Mouse (Mus musculus) heart, postnatal 10 days (tissue): ENCODE data around the gene Ripor2. TPM values are rescaled to one million over a fixed set of nuclear protein-coding genes. Genes with fewer than 3 reads are reported as not detected.

Experiments
- DNase-seq, 2 experiments: peaks; one replicate each; pipeline ENCODE4 v3.0.0; 2021
- intact Hi-C: fragments of 180-260 bp; cut with DNase I; formaldehyde crosslinking; loops from one replicate; pipeline ENCODE4 v1.15.1; 2025
- total RNA-seq, 2 experiments: library from RNA; stranded (reverse); gene quantifications; 2 replicates each; pipeline ENCODE4 v1.2.3; 2021

The Ripor2 gene
- total RNA-seq, 2 experiments from 2014 or later = 13.0 to 16.3 TPM

DNA sequence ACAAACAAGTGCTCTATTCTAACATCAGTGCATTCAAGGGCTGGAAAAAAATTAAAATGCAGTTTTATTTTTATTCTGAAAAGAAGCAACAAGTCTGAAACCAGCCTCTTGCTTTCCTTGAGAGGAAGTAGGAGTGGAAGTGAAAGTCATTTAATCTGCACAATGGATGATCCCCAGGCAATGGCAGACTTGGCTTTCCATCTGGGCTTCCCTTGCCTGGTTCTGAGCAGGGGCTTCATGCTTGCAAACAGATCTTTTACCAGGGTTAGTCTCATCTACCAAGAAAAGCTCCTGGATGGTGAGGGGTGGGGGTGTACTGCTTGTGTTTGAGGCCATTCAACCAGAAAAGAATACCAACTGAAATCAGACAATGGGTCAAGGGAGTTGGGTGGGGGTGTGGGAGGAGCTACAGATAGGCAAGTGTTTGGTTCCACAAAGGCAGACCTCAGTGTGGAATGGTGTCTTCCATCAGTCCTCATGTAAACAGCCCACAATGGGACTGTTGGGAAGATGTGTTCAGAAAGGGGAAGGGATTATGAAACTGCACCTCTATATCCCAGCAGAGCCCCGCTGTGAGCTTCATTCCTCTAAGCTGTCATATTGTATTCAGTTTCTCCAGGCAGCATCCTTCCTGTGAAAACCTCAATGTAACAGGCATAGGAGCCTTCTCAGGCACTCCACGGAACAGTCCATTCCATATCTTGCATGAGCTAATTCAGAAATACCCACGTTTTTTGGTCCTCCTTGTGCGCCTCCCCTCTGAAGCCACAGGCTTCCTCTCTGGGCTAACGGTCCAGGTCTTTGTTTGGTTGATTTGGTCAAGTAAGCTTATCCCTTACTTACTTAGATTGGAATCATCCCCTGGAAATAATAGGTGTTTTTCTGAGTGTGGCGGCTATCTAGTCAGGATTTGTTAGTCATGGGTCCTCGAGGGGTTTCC, 59.8 kb downstream of the Ripor2 start:
- intact Hi-C loops = loop anchor here (5.0 kb wide), 1 partner anchor 69 kb away; no protein-coding TSS in a partner anchor
- DNase-seq = no peak

DNA sequence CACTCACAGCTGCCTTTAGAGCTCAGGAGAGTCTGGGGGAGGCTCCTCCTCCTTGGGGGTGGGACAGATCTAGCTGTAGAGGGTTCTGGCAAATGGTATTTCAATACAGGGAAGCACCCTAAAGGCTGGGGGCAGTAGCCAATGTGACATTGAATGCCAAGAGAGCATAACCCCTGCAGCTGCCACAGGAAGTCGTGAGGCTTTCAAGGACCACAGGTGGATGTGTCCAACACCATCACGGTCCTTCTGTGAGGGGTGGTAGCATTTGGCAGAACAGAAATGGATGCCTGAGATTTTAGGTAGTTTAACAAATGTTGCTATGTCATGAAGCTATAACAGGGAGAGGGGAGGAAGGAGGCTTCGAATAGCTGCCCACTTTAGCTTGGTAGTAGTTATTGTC, 63.2 kb downstream of the Ripor2 start:
- intact Hi-C loops = no loop called here
- no peak for DNase-seq

- intact Hi-C loops = no loop called here
- DNase-seq = no peak
Measured at GRCm38 (mm10) chr13:24646324-24646723, 64.3 kb downstream of the Ripor2 start.

GRCm38 (mm10) chr13:24647444-24647843, 65.5 kb downstream of the Ripor2 start:
- intact Hi-C loops = no loop called here
- DNase-seq = no peak

DNA sequence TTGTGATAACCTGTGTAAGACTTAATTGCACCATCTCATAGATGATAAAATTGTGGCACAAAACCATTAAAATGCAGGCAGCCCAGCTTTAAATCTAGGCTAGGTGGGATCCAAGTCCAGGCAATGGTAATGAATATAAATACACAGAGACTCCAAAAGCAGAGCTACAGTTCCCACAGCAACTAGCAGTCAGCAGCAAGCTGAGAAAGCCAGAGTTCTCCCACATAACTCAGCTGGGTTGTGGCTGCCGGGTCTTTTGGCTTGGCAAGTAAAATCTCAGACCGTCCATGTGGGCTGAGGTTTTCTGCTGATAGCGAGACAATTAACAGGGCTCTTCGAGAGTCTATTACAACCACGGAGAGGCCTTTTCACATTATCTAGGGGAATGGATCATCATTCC, 66.0 kb downstream of the Ripor2 start:
- intact Hi-C loops = no loop called here
- no peak for DNase-seq

DNA sequence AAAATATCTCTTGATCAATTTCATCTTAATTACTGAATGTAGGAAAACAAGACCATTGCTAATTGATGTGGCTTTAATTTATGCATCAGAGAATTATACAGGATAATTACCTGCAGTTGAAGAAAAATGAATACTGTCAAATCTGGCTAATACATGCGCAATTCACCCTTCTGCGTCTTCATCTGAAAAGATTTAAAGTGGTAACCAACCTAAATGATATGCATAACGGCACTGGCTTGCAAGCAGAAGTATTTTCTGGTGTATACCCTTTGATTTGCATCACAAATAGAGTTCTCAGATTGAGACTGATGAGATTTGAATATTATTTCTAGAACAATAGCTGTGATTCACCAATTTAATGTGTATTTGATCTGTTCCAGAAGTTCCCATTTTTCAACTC, 66.7 kb downstream of the Ripor2 start:
- intact Hi-C loops = no loop called here
- no peak for DNase-seq

- intact Hi-C loops = no loop called here
- DNase-seq = no peak
Measured at GRCm38 (mm10) chr13:24649099-24649498, 67.1 kb downstream of the Ripor2 start.

DNA sequence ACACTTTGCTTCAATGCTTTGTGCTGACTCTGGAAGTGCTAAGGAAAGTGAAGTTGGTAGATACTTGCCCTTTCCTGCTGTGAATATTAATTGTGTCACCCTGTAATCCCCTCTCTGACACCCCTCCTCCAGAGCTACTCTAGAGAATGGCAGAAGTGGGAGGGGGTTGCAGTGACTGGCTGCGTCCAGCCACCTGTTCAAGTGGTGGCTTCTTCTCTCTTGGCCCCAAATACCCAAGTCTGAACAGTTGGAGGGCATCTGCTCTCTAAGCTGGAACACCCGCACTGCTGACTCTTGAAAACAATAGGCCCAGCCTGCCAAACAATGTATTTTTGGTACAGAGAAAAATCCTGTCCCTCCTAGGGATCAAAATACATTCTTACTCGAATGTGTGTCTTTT, 69.0 kb downstream of the Ripor2 start:
- DNase-seq = peak in 1 of 2 experiments; percentile 13
- intact Hi-C loops = no loop called here

- intact Hi-C loops = no loop called here
- no peak for DNase-seq
Measured at GRCm38 (mm10) chr13:24654919-24655635, 73.1 kb downstream of the Ripor2 start.

DNA sequence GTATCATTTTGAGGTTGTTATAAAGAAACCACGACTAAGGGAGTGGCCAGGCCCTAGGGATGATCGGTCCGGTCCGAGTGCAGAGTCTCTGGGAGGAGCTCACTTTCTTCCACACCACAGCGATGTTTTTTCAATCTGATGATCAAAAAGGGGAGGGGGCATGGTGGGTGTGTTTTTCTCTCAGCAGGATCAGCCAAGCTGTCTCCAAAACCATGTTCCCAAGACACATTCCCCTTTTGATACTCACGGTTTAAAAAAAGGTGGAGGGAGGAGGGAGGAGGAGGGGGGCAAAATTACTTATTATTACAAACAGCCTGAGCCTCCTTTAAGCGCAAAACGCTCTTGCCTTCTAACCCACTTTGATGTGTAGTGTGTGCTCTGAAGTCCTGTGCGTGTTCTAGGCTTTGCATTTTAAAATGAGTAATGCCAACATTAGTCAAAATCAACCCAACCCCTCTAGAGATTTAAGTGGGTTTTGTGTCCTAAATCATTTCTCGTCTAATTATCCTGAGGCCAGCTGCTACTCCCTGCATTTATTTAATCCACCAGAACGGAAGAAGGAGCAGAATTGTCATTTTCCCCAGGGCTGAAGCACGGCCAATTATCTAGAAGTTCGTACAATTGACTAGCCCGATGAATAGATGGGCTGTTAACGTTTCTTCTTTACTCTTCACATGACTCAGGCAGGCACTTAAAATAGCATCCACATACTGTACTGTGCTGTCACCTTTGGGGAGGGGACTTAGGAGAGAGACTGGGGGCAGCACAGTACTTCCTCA, 74.9 kb downstream of the Ripor2 start:
- intact Hi-C loops = no loop called here
- DNase-seq = no peak

- no peak for DNase-seq
- intact Hi-C loops = no loop called here
Measured at GRCm38 (mm10) chr13:24666763-24667162, 84.8 kb downstream of the Ripor2 start.

DNA sequence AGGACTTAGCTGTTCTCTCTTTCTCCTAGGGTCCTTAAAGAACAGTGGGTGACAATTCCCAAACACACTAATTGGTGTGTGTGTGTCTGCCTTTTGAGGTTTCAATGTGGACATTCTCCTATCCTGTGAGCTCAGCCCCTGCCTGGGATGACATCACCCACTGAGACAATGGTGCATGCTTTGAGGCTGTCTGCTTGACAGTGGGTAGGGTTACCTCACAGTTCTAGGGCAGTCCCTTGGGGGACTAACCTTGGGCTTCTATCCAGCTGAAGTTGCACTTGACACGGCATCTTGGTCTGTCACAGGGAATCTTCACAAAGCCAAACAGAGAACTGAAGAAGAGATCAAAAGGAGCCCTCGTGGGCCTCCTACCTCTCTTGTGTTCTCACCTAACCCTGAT, 86.6 kb downstream of the Ripor2 start:
- intact Hi-C loops = no loop called here
- DNase-seq = no peak

DNA sequence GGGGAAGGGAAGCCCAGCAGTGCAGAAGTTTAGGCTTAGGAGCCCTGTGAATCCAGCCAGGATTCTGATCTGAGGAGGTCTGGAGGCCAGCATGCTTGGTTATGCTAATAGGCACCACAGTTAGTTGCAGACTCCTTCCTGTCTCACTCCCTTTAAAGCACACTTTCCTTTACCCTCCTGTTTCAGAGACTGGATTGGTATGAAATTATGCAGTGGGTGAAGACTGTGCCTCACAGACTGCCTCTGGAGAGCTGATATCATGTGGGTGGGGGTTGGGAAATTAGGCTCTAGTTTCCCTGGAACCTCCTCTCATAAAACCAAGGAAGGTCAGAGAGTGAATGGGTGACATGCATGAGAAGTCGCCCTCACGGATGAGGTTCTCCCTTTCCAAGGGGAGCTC, 88.7 kb downstream of the Ripor2 start:
- intact Hi-C loops = loop anchor here (5.0 kb wide), 1 partner anchor 473 kb away; no protein-coding TSS in a partner anchor

GRCm38 (mm10) chr13:24679027-24679680, 97.2 kb downstream of the Ripor2 start:
- no peak for DNase-seq

More for the DNA sequence above, 88.7 kb downstream of the Ripor2 start:
- no peak for DNase-seq

GRCm38 (mm10) chr13:24680951-24681350, 99.0 kb downstream of the Ripor2 start:
- intact Hi-C loops = no loop called here
- DNase-seq = no peak

More at GRCm38 (mm10) chr13:24679027-24679680, 97.2 kb downstream of the Ripor2 start:
- intact Hi-C loops = no loop called here

DNA sequence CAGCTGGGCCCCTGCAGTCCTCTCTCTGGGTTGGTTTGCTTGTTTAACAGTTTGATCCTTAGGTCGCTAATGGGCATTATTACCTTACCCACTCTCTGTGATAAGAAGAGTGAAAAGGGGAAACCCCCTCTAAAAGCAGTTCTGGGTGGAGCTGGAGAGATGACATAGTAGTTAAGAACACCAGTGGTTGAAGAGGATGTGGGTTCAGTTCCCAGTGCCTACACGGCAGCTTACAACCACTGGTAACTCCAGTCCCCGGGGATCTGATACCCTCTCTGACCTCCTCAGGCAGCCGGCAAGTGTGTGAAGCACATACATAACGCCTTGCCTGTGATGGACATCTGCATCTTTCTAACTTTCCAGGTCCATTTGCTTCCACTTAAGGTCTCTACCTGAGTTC, 100.4 kb downstream of the Ripor2 start:
- intact Hi-C loops = no loop called here
- no peak for DNase-seq

GRCm38 (mm10) chr13:24684503-24684902, 102.5 kb downstream of the Ripor2 start:
- intact Hi-C loops = no loop called here
- DNase-seq = no peak

GRCm38 (mm10) chr13:24685846-24686245, 103.9 kb downstream of the Ripor2 start:
- peak; percentile 24 to 28 for DNase-seq
- intact Hi-C loops = loop anchor here (2.0 to 5.0 kb wide), 3 partner anchors 119 to 347 kb away; no protein-coding TSS in a partner anchor

GRCm38 (mm10) chr13:24686705-24687665, 105.0 kb downstream of the Ripor2 start:
- DNase-seq = peak; percentile 85 to 91
- intact Hi-C loops = loop anchor here (1.0 to 5.0 kb wide), 5 partner anchors 120 to 348 kb away; no protein-coding TSS in a partner anchor
